Mouse (Mus musculus): ENCODE measurements at regions not wholly inside any gene's neighbourhood (a gene's known extent, or its start where the extent isn't known, plus 50 kb on each side); places are given as distances from the start of the nearest gene placed in this dataset. TPM values are rescaled to one million over a fixed set of nuclear protein-coding genes. Genes with fewer than 3 reads are reported as not detected.

GRCm38 (mm10) chr10:24981763-24982162 is 54.5 kb upstream of the Arg1 start:
- 84% methylated on average over 3 of the region's 3 CpGs for WGBS
- no peaks in the 10 kb centered on the region for H3K4me1 ChIP-seq (replicated peaks)
- no peak overlapping the region for H3K4me3 ChIP-seq
- no peaks in the 10 kb centered on the region for H3K36me3 ChIP-seq
- no peaks in the 10 kb centered on the region for H3K27me3 ChIP-seq
- no peak for ATAC-seq (ENCODE audit: low FRiP score)
- H3K9me3 ChIP-seq = no peaks in the 10 kb centered on the region; the same call in 1 of the 2 replicates
- no peak overlapping the region for H3K27ac ChIP-seq
- no peak overlapping the region for H3K9ac ChIP-seq
- H3K4me2 ChIP-seq = no peak overlapping the region

Small RNAs in the stretch of these regions (microRNA-seq; reads per million reads assigned to microRNA genes)
- gene Gm22566 = not detected

All from hindbrain, embryonic 13.5 days (tissue).